ENCODE assay signal across 8 mouse cellular contexts in the genomic region with DNA sequence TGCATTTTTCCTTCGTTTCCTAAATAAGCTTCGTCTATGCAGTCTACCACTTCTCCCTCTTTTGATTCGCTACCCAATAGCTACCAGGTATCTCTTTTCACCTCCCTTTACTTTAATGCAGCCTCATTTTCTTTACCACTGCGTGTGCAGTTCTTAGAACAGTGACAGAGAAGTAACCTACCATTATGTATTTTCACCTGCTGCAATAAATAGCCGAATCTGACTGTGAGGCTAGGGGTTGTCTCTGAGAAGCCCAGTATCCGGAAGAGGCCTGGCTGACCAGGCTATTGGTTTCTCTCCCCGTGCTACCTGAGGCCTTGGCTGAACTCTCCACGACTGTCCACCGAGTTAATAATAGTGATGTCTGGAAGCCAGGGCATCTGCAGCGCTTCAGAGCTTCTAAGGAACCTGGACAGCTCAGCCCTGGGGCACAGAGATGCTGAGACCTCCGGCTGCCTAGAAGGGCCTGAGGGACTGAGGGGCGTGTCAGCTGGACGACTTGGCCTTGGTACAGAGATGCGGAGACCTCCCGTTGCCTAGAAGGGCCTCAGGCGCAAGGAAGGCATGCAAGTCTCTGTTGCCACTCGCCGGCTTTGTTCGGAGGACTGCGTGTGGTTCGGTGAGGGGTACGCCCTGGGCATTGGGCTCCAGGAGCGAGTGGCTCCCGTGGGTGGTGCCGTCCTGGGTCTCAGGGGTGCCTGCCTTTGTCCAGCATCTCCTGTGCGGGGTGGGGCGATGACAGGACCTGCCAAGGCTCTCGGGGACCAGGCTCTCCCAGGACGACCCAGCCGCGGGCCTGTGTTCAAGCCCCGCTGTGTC. TPM values are rescaled to one million over a fixed set of nuclear protein-coding genes. Genes with fewer than 3 reads are reported as not detected.
A peak's percentile ranks its signal among the peaks of the same experiment; 100 is the strongest.
DNase-seq lines count a peak whose midpoint lies in the region; ATAC-seq lines count a peak whose summit lies in the region.

No protein-coding gene starts in this region.

- peak overlapping the region; percentile 40; the same call in 1 of the 2 replicates for H3K27ac ChIP-seq in hindbrain, embryonic 11.5 days (ENCODE audit: low read depth, low read length)

- H3K9ac ChIP-seq in hindbrain, embryonic 11.5 days (ENCODE audit: low read depth, low read length): peak overlapping the region; percentile 85

- DNase-seq in adrenal gland, adult (ENCODE audit: inconsistent age in 2 of 2, low spot score in 1 of 2): peak; percentile 56 to 78
- peak; percentile 75 to 79 for DNase-seq in cerebellum, postnatal 36 days
- DNase-seq in frontal cortex, postnatal 25 days (ENCODE audit: low spot score in 2 of 2): peak; percentile 13 to 17
- peak; percentile 90 for DNase-seq in hindbrain, embryonic 11.5 days (ENCODE audit: low spot score)
- peak; percentile 10 to 29 for DNase-seq in layer of hippocampus, postnatal 25 days (ENCODE audit: extremely low spot score in 1 of 2, low spot score in 1 of 2)
- DNase-seq in lung, postnatal 14 days: peak; percentile 51
- peak; percentile 96 for DNase-seq in retina, postnatal 1 day

- no peaks in the 10 kb centered on the region for H3K4me1 ChIP-seq in hindbrain, embryonic 11.5 days (replicated peaks; ENCODE audit: control insufficient read depth, insufficient read depth, low read length)

- WGBS in hindbrain, embryonic 11.5 days: 12% methylated on average over 32 of the region's 32 CpGs

- peak; percentile 98 for ATAC-seq in hindbrain, embryonic 11.5 days (ENCODE audit: low FRiP score)
- ATAC-seq in CD4-positive, CD25-positive, alpha-beta regulatory T cell, adult 4 months: no peak

- H3K4me3 ChIP-seq in hindbrain, embryonic 11.5 days (ENCODE audit: low read depth, low read length): peak overlapping the region; percentile 57

- H3K9me3 ChIP-seq in hindbrain, embryonic 11.5 days (ENCODE audit: control insufficient read depth, low read length): no peaks in the 10 kb centered on the region

- peak overlapping the region; percentile 59 for H3K4me2 ChIP-seq in hindbrain, embryonic 11.5 days (replicated peaks; ENCODE audit: low read depth, low read length)

- H3K27me3 ChIP-seq in hindbrain, embryonic 11.5 days (ENCODE audit: control insufficient read depth, insufficient read depth, low read length): no peaks in the 10 kb centered on the region

- no peaks in the 10 kb centered on the region for H3K36me3 ChIP-seq in hindbrain, embryonic 11.5 days (ENCODE audit: control insufficient read depth, insufficient read depth, low read length)

RNA-seq across cellular contexts. Expression of gene Zkscan7, which starts 17.4 kb away (rescaled TPM):
- 3.7 and 3.9 TPM in 2 replicates for polyA plus RNA-seq in hindbrain, embryonic 11.5 days (2014; fragmentation: Nextera tagmentation; extraction: Ambion mirVana)
- total RNA-seq in layer of hippocampus, postnatal 25 days (2021): 1 to 10 TPM; 4.1 to 5.9 TPM
- polyA plus RNA-seq in CD4-positive, CD25-positive, alpha-beta regulatory T cell, adult 4 months (2017; shearing (Covaris generic)): 1 to 10 TPM; 2.8 to 4.9 TPM

RNA-seq across cellular contexts. Expression of gene Zfp105, which starts 19.9 kb away (rescaled TPM):
- 34.8 and 37.3 TPM in 2 replicates for polyA plus RNA-seq in hindbrain, embryonic 11.5 days (2014; fragmentation: Nextera tagmentation; extraction: Ambion mirVana)
- 1 to 10 TPM; 6.7 to 6.9 TPM for total RNA-seq in layer of hippocampus, postnatal 25 days (2021)
- polyA plus RNA-seq in CD4-positive, CD25-positive, alpha-beta regulatory T cell, adult 4 months (2017; shearing (Covaris generic)): not detected

RNA-seq across cellular contexts. Expression of gene Zfp445, which starts 37.1 kb away (rescaled TPM):
- polyA plus RNA-seq in hindbrain, embryonic 11.5 days (2014; fragmentation: Nextera tagmentation; extraction: Ambion mirVana): 75.0 and 77.3 TPM in 2 replicates
- 100 to 1,000 TPM; 137 to 183 TPM for total RNA-seq in layer of hippocampus, postnatal 25 days (2021)
- 10 to 100 TPM; 38.3 to 85.0 TPM for polyA plus RNA-seq in CD4-positive, CD25-positive, alpha-beta regulatory T cell, adult 4 months (2017; shearing (Covaris generic))

RNA-seq across cellular contexts. Expression of gene 1110059G10Rik, which starts 47.9 kb away (rescaled TPM):
- polyA plus RNA-seq in hindbrain, embryonic 11.5 days (2014; fragmentation: Nextera tagmentation; extraction: Ambion mirVana): 36.6 and 37.3 TPM in 2 replicates
- 10 to 100 TPM; 24.8 to 26.8 TPM for total RNA-seq in layer of hippocampus, postnatal 25 days (2021)
- polyA plus RNA-seq in CD4-positive, CD25-positive, alpha-beta regulatory T cell, adult 4 months (2017; shearing (Covaris generic)): 10 to 100 TPM; 25.4 to 31.7 TPM

RNA-seq across cellular contexts. Expression of gene Kif15, which starts 47.9 kb away (rescaled TPM):
- polyA plus RNA-seq in hindbrain, embryonic 11.5 days (2014; fragmentation: Nextera tagmentation; extraction: Ambion mirVana): 55.6 and 71.8 TPM in 2 replicates
- 1 to 10 TPM; 1.1 to 1.7 TPM for total RNA-seq in layer of hippocampus, postnatal 25 days (2021)
- polyA plus RNA-seq in CD4-positive, CD25-positive, alpha-beta regulatory T cell, adult 4 months (2017; shearing (Covaris generic)): 1 to 10 TPM; 5.7 to 8.5 TPM

Comparison
In these comparisons a context has a peak if more than half of its experiments do, and no peak if none do; other contexts are left out.
1. DNase-seq: peak in every context shown above with its lines; median percentile 96 in retina, postnatal 1 day; 90 in hindbrain, embryonic 11.5 days; 77 in cerebellum, postnatal 36 days; 67 in adrenal gland, adult; 51 in lung, postnatal 14 days; 20 in layer of hippocampus, postnatal 25 days; 15 in frontal cortex, postnatal 25 days.
2. RNA of gene Zfp105, which starts 19.9 kb away (polyA plus RNA-seq): 34.8 to 37.3 TPM in hindbrain, embryonic 11.5 days; not detected in CD4-positive, CD25-positive, alpha-beta regulatory T cell, adult 4 months; every median in the first group is over 10 times any median in the second.